In genomic region chr6:8935705-8936104, GRCm38 (mm10) we compare ENCODE assay signal across 8 mouse cellular contexts. TPM values are rescaled to one million over a fixed set of nuclear protein-coding genes. Genes with fewer than 3 reads are reported as not detected.
A peak's percentile ranks its signal among the peaks of the same experiment; 100 is the strongest.
DNase-seq lines count a peak whose midpoint lies in the region; ATAC-seq and TF ChIP-seq lines count a peak whose summit lies in the region.

No protein-coding gene starts in this region.

- H3K27ac ChIP-seq in hindbrain, embryonic 11.5 days (ENCODE audit: low read depth, low read length): no peak overlapping the region
- H3K27ac ChIP-seq in hindbrain, embryonic 10.5 days: no peak overlapping the region
- H3K27ac ChIP-seq in ES-E14 (ENCODE audit: insufficient read depth, low read depth, low read length, poor library complexity, severe bottlenecking): no peak overlapping the region

- no peak overlapping the region for H3K4me2 ChIP-seq in hindbrain, embryonic 11.5 days (replicated peaks; ENCODE audit: low read depth, low read length)

- H3K9me3 ChIP-seq in hindbrain, embryonic 11.5 days (ENCODE audit: control insufficient read depth, low read length): no peaks in the 10 kb centered on the region
- no peaks in the 10 kb centered on the region for H3K9me3 ChIP-seq in hindbrain, embryonic 10.5 days
- no peaks in the 10 kb centered on the region for H3K9me3 ChIP-seq in ES-E14 (ENCODE audit: control insufficient read depth, insufficient read depth, low read depth, low read length)

- no peaks in the 10 kb centered on the region for H3K36me3 ChIP-seq in hindbrain, embryonic 11.5 days (ENCODE audit: control insufficient read depth, insufficient read depth, low read length)
- H3K36me3 ChIP-seq in hindbrain, embryonic 10.5 days: no peaks in the 10 kb centered on the region
- H3K36me3 ChIP-seq in ES-E14 (ENCODE audit: control insufficient read depth, insufficient read depth, low read length, poor library complexity, severe bottlenecking): no peaks in the 10 kb centered on the region

- no peak overlapping the region for H3K4me3 ChIP-seq in hindbrain, embryonic 11.5 days (ENCODE audit: low read depth, low read length)
- H3K4me3 ChIP-seq in hindbrain, embryonic 10.5 days: no peak overlapping the region
- no peak overlapping the region for H3K4me3 ChIP-seq in ES-E14 (ENCODE audit: insufficient read depth in 1 of 2, low read depth in 1 of 2, low read length in 2 of 2, poor library complexity in 1 of 2, severe bottlenecking in 1 of 2)

- H3K27me3 ChIP-seq in hindbrain, embryonic 11.5 days (ENCODE audit: control insufficient read depth, insufficient read depth, low read length): no peaks in the 10 kb centered on the region
- H3K27me3 ChIP-seq in hindbrain, embryonic 10.5 days (ENCODE audit: insufficient read depth, poor library complexity, severe bottlenecking): no peaks in the 10 kb centered on the region; the same call in 1 of the 2 replicates

- no peak overlapping the region for H3K9ac ChIP-seq in hindbrain, embryonic 11.5 days (ENCODE audit: low read depth, low read length)
- no peak overlapping the region for H3K9ac ChIP-seq in ES-E14 (ENCODE audit: insufficient read depth, low read depth, low read length, poor library complexity, severe bottlenecking)

- intact Hi-C loops in left cerebral cortex, postnatal 25 days (cut with DNase I): no loop called here

- DNase-seq in hindbrain, embryonic 11.5 days (ENCODE audit: low spot score): peak; percentile 82
- DNase-seq in hindbrain, embryonic 10.5 days (ENCODE audit: low spot score): no peak
- no peak for DNase-seq in ES-E14 (ENCODE audit: low read depth, low spot score)
- DNase-seq in cerebellum, postnatal 25 days: peak; percentile 38 to 80
- DNase-seq in heart, postnatal 4 days: peak; percentile 60
- peak; percentile 80 to 81 for DNase-seq in left cerebral cortex, postnatal 25 days (ENCODE audit: low spot score in 2 of 2)
- peak; percentile 36 for DNase-seq in naive thymus-derived CD4-positive, alpha-beta T cell, adult 2 months (ENCODE audit: low read depth)
- no peak for DNase-seq in ovary, postnatal 36 days (ENCODE audit: low spot score)

- no peaks in the 10 kb centered on the region for H3K4me1 ChIP-seq in hindbrain, embryonic 11.5 days (replicated peaks; ENCODE audit: control insufficient read depth, insufficient read depth, low read length)
- H3K4me1 ChIP-seq in hindbrain, embryonic 10.5 days (replicated peaks): no peaks in the 10 kb centered on the region
- no peaks in the 10 kb centered on the region for H3K4me1 ChIP-seq in ES-E14 (ENCODE audit: control insufficient read depth in 2 of 2, insufficient read depth in 2 of 2, low read length in 2 of 2, poor library complexity in 1 of 2)

- in situ Hi-C loops in ES-E14 (cut with MboI; ENCODE audit: low sequenced_read_pairs in 2 of 2, unreplicated experiment in 2 of 2): loop anchor here in 1 of 2 experiments (25.0 kb wide), 1 partner anchor 302 kb away; no protein-coding TSS in a partner anchor

- ATAC-seq in hindbrain, embryonic 11.5 days (ENCODE audit: low FRiP score): peak; percentile 91

- 16% methylated on average over 5 of the region's 5 CpGs for WGBS in hindbrain, embryonic 11.5 days
- 20% methylated on average over 5 of the region's 5 CpGs for WGBS in hindbrain, embryonic 10.5 days

TF ChIP-seq in ES-E14, 5 proteins besides CTCF, POLR2A, EP300 and RAD21:
- TF ChIP-seq ZC3H11A (IDR thresholded peaks at IDR 0.05; ENCODE audit: borderline replicate concordance, low read depth, low read length) (peak; percentile 62; the same call in 1 of the 2 replicates), CHD2 (IDR thresholded peaks at IDR 0.05; ENCODE audit: low read depth, low read length) (no peak)
TF ChIP-seq in ES-E14: peak in this region for 1.

RNA-seq across cellular contexts. Expression of gene Nxph1, which starts 12.5 kb away (rescaled TPM):
- polyA plus RNA-seq in hindbrain, embryonic 11.5 days (2014; fragmentation: Nextera tagmentation; extraction: Ambion mirVana): 10.1 and 12.8 TPM in 2 replicates
- 1.1 and 3.4 TPM in 2 replicates for polyA plus RNA-seq in hindbrain, embryonic 10.5 days (2016; fragmentation: Nextera tagmentation; extraction: Ambion mirVana)
- not detected in 2 replicates for total RNA-seq in ES-E14 (2012; rRNA removed)
- under 1 TPM in 1 of 2 experiments, not detected in 1; 0.10 TPM for total RNA-seq in heart, postnatal 4 days (2021)
- 10 to 100 TPM; 39.6 to 43.0 TPM for total RNA-seq in left cerebral cortex, postnatal 25 days (2021)

Comparison
In these comparisons a context has a peak if more than half of its experiments do, and no peak if none do; other contexts are left out.
1. DNase-seq: peak in hindbrain, embryonic 11.5 days (single experiment), cerebellum, postnatal 25 days (2 of 2), heart, postnatal 4 days (single experiment), left cerebral cortex, postnatal 25 days (2 of 2) and naive thymus-derived CD4-positive, alpha-beta T cell, adult 2 months (single experiment); none in hindbrain, embryonic 10.5 days (single experiment), ES-E14 (single experiment) and ovary, postnatal 36 days (single experiment).
2. RNA of gene Nxph1, which starts 12.5 kb away (total RNA-seq): 39.6 to 43.0 TPM in left cerebral cortex, postnatal 25 days; 0.10 TPM in heart, postnatal 4 days and not detected in ES-E14; every median in the first group is over 10 times any median in the second.